In the genomic region with DNA sequence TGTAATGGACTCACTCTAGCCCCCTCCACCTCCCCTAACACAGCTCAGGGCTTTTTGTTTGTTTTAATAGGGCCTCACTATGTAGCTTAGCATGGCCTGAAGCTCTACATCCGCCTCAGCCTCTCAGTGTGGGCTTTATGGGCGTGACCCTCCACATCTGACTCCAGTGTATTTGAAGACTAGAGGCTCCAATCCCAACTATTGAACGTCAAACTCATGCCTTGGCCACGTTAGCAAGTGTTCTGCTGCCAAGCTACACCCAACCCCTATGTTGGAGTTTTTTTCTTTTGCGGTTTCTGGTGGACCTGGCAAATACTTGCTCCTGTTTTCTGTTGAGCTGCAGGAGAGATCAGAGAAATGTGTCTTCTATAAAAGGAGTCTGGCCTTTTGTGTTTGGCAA, we compare ENCODE assay signal across 21 mouse cellular contexts. TPM values are rescaled to one million over a fixed set of nuclear protein-coding genes. Genes with fewer than 3 reads are reported as not detected.
DNase-seq lines count a peak whose midpoint lies in the region; ATAC-seq and TF ChIP-seq lines count a peak whose summit lies in the region.
"Had no signal": no experiment of that assay in that cellular context is flagged by ENCODE, and none has a peak within 500 bp of the region (broad histone marks: within the 10 kb centered on the region; RNA-seq: fewer than 3 reads in every experiment).

No protein-coding gene starts in this region.

- no peaks in the 10 kb centered on the region for H3K36me3 ChIP-seq in intestine, embryonic 14.5 days (ENCODE audit: control insufficient read depth, insufficient read depth, low read length)
- H3K36me3 ChIP-seq in intestine, embryonic 16.5 days (ENCODE audit: control insufficient read depth, insufficient read depth, low read length) = no peaks in the 10 kb centered on the region
- H3K36me3 ChIP-seq in myocyte (ENCODE audit: control insufficient read depth, insufficient read depth) = no peaks in the 10 kb centered on the region
- no peaks in the 10 kb centered on the region for H3K36me3 ChIP-seq in midbrain, postnatal 0 days (ENCODE audit: insufficient read depth, low read length)
- no peaks in the 10 kb centered on the region for H3K36me3 ChIP-seq in kidney, embryonic 15.5 days
- H3K36me3 ChIP-seq: embryonic facial prominence, embryonic 13.5 days; forebrain, embryonic 12.5 days; heart, embryonic 12.5 days; hindbrain, embryonic 10.5 days had no signal

- H3ac ChIP-seq in myocyte (ENCODE audit: control insufficient read depth, insufficient read length) = no peak overlapping the region

- no peak overlapping the region for H3K4me3 ChIP-seq in intestine, embryonic 14.5 days (ENCODE audit: low read depth, low read length)
- H3K4me3 ChIP-seq in intestine, embryonic 16.5 days (ENCODE audit: low read length) = no peak overlapping the region
- H3K4me3 ChIP-seq in myocyte = no peak overlapping the region
- no peak overlapping the region for H3K4me3 ChIP-seq in midbrain, postnatal 0 days (ENCODE audit: low read depth, low read length)
- no peak overlapping the region for H3K4me3 ChIP-seq in kidney, embryonic 15.5 days (replicated peaks)
- H3K4me3 ChIP-seq: embryonic facial prominence, embryonic 13.5 days; erythroblast, embryonic 14.5 days; forebrain, embryonic 12.5 days; heart, adult 2 months; heart, embryonic 12.5 days; hindbrain, embryonic 10.5 days had no signal

- no peak for TF ChIP-seq CTCF in midbrain, postnatal 0 days (IDR thresholded peaks at IDR 0.05)

- TF ChIP-seq POLR2A in myocyte (IDR thresholded peaks at IDR 0.05; ENCODE audit: insufficient read length, low read depth) = no peak

- H3K79me2 ChIP-seq in myocyte (ENCODE audit: control insufficient read depth, insufficient read depth) = no peaks in the 10 kb centered on the region

- WGBS in intestine, embryonic 14.5 days = 55% methylated on average over 5 of the region's 5 CpGs
- WGBS in intestine, embryonic 16.5 days = 54% methylated on average over 5 of the region's 5 CpGs
- WGBS in midbrain, postnatal 0 days = 69% methylated on average over 5 of the region's 5 CpGs
- whole genome bisulfite sequencing in kidney, embryonic 15.5 days = 70% methylated on average over 5 of the region's 5 CpGs

- H3K27me3 ChIP-seq in intestine, embryonic 14.5 days (replicated peaks; ENCODE audit: control insufficient read depth, insufficient read depth, low read length) = no peaks in the 10 kb centered on the region
- no peaks in the 10 kb centered on the region for H3K27me3 ChIP-seq in intestine, embryonic 16.5 days (replicated peaks; ENCODE audit: control insufficient read depth, insufficient read depth, low read length)
- H3K27me3 ChIP-seq in myocyte (ENCODE audit: control insufficient read depth, insufficient read depth, insufficient read length) = no peaks in the 10 kb centered on the region
- no peaks in the 10 kb centered on the region for H3K27me3 ChIP-seq in midbrain, postnatal 0 days (ENCODE audit: insufficient read depth, low read length)
- H3K27me3 ChIP-seq in kidney, embryonic 15.5 days = peaks cover 18% of the 10 kb centered on the region; the same call in 1 of the 2 replicates
- H3K27me3 ChIP-seq: embryonic facial prominence, embryonic 13.5 days had no signal

- H3K27ac ChIP-seq in intestine, embryonic 14.5 days (ENCODE audit: low read depth) = no peak overlapping the region
- H3K27ac ChIP-seq in intestine, embryonic 16.5 days (ENCODE audit: low read length) = no peak overlapping the region
- no peak overlapping the region for H3K27ac ChIP-seq in midbrain, postnatal 0 days (ENCODE audit: low read depth, low read length)
- H3K27ac ChIP-seq in kidney, embryonic 15.5 days = no peak overlapping the region
- H3K27ac ChIP-seq: embryonic facial prominence, embryonic 13.5 days; forebrain, embryonic 12.5 days; heart, adult 2 months; hindbrain, embryonic 10.5 days; hindbrain, embryonic 14.5 days had no signal

- H3K4me1 ChIP-seq in intestine, embryonic 14.5 days (replicated peaks; ENCODE audit: control insufficient read depth, insufficient read depth, low read length) = 0 out of 2 replicates have a peak, but pooled peaks cover 7% of the 10 kb centered on the region
- H3K4me1 ChIP-seq in intestine, embryonic 16.5 days (ENCODE audit: control insufficient read depth, insufficient read depth, low read length) = peaks cover 18% of the 10 kb centered on the region
- 0 out of 2 replicates have a peak, but pooled peaks cover 2% of the 10 kb centered on the region for H3K4me1 ChIP-seq in midbrain, postnatal 0 days (ENCODE audit: insufficient read depth, low read length)
- peaks cover 29% of the 10 kb centered on the region for H3K4me1 ChIP-seq in kidney, embryonic 15.5 days

- DNase-seq in CD4-positive, CD25-positive, alpha-beta regulatory T cell, adult 2 months (ENCODE audit: low read depth, low spot score) = peak; percentile 64
- DNase-seq in intestine, embryonic 14.5 days (ENCODE audit: low spot score) = peak; percentile 44
- DNase-seq in midbrain, postnatal 0 days (ENCODE audit: low spot score) = no peak
- DNase-seq: adrenal gland, postnatal 10 days; B cell, adult 2 months; cerebellum, adult 11 months; cerebellum, adult 8-10 months; cerebellum, postnatal 14 days; gastrocnemius, postnatal 10 days had no signal

- no peak overlapping the region for H3K9ac ChIP-seq in intestine, embryonic 14.5 days (ENCODE audit: low read length)
- no peak overlapping the region for H3K9ac ChIP-seq in intestine, embryonic 16.5 days (ENCODE audit: low read depth, low read length)
- no peak overlapping the region for H3K9ac ChIP-seq in midbrain, postnatal 0 days (replicated peaks; ENCODE audit: low read length, poor library complexity, severe bottlenecking)
- no peak overlapping the region for H3K9ac ChIP-seq in kidney, embryonic 15.5 days
- H3K9ac ChIP-seq: embryonic facial prominence, embryonic 13.5 days; forebrain, embryonic 12.5 days; heart, embryonic 12.5 days; hindbrain, embryonic 14.5 days had no signal

- no peak overlapping the region for H3K4me2 ChIP-seq in intestine, embryonic 14.5 days (ENCODE audit: low read length)
- H3K4me2 ChIP-seq in intestine, embryonic 16.5 days (ENCODE audit: low read depth, low read length) = no peak overlapping the region
- H3K4me2 ChIP-seq in myocyte (ENCODE audit: low read depth) = peak overlapping the region; percentile 45
- no peak overlapping the region for H3K4me2 ChIP-seq in midbrain, postnatal 0 days (ENCODE audit: low read depth, low read length, poor library complexity, severe bottlenecking)
- no peak overlapping the region for H3K4me2 ChIP-seq in kidney, embryonic 15.5 days
- H3K4me2 ChIP-seq: embryonic facial prominence, embryonic 13.5 days; forebrain, embryonic 12.5 days; heart, embryonic 12.5 days; hindbrain, embryonic 14.5 days had no signal

- no peaks in the 10 kb centered on the region for H3K9me3 ChIP-seq in intestine, embryonic 14.5 days (ENCODE audit: control insufficient read depth, low read length)
- no peaks in the 10 kb centered on the region for H3K9me3 ChIP-seq in intestine, embryonic 16.5 days (ENCODE audit: control insufficient read depth, low read length)
- no peaks in the 10 kb centered on the region for H3K9me3 ChIP-seq in midbrain, postnatal 0 days (ENCODE audit: low read length)
- H3K9me3 ChIP-seq in kidney, embryonic 15.5 days (replicated peaks) = no peaks in the 10 kb centered on the region
- H3K9me3 ChIP-seq: embryonic facial prominence, embryonic 13.5 days; forebrain, embryonic 12.5 days; heart, embryonic 12.5 days; hindbrain, embryonic 10.5 days had no signal

- ATAC-seq in CD4-positive, CD25-positive, alpha-beta regulatory T cell, adult 4 months = no peak
- no peak for ATAC-seq in intestine, embryonic 14.5 days (replicated peaks; ENCODE audit: low FRiP score, low TSS enrichment, low read depth)
- no peak for ATAC-seq in intestine, embryonic 16.5 days
- no peak for ATAC-seq in midbrain, postnatal 0 days (ENCODE audit: low FRiP score)
- no peak for ATAC-seq in kidney, embryonic 15.5 days (replicated peaks; ENCODE audit: low FRiP score)
- ATAC-seq: forebrain, embryonic 16.5 days had no signal

TF ChIP-seq in myocyte, 11 proteins besides CTCF, POLR2A, EP300 and RAD21 (continues in another document):
- TF ChIP-seq MYOD1 (IDR thresholded peaks at IDR 0.05; ENCODE audit: control insufficient read depth in 1 of 3, insufficient read length in 2 of 3, low read depth in 2 of 3) = no peak
- no peak for TF ChIP-seq SRF (IDR thresholded peaks at IDR 0.05; ENCODE audit: control insufficient read depth, insufficient read length, low read depth)
- no peak for TF ChIP-seq MAX (IDR thresholded peaks at IDR 0.05; ENCODE audit: low read depth)
- TF ChIP-seq CEBPB (IDR thresholded peaks at IDR 0.05; ENCODE audit: insufficient read depth, poor library complexity, severe bottlenecking) = no peak
- no peak for TF ChIP-seq POLR2AphosphoS2 (IDR thresholded peaks at IDR 0.05; ENCODE audit: insufficient read length, low read depth)
- TF ChIP-seq TCF12 (IDR thresholded peaks at IDR 0.05; ENCODE audit: insufficient read depth, poor library complexity, severe bottlenecking) = no peak
- no peak for TF ChIP-seq TCF3 (IDR thresholded peaks at IDR 0.05; ENCODE audit: insufficient read length, low read depth)
- no peak for TF ChIP-seq USF1 (IDR thresholded peaks at IDR 0.05; ENCODE audit: low read depth)
- TF ChIP-seq E2F4 (IDR thresholded peaks at IDR 0.05; ENCODE audit: insufficient read depth) = no peak
- no peak for TF ChIP-seq REST (IDR thresholded peaks at IDR 0.05; ENCODE audit: insufficient read depth, insufficient read length)

RNA-seq across cellular contexts. Expression of a gene that starts 8.5 kb away (rescaled TPM):
- polyA plus RNA-seq in CD4-positive, CD25-positive, alpha-beta regulatory T cell, adult 4 months (2017; shearing (Covaris generic)) = 1 to 10 TPM; 5.7 to 7.7 TPM
- 5.4 and 6.4 TPM in 2 replicates for polyA plus RNA-seq in intestine, embryonic 14.5 days (2014; fragmentation: Nextera tagmentation; extraction: Ambion mirVana)
- polyA plus RNA-seq in intestine, embryonic 16.5 days (2015; fragmentation: Nextera tagmentation; extraction: Ambion mirVana) = 3.2 and 4.5 TPM in 2 replicates
- polyA plus RNA-seq in myocyte (2012; fragmentation: generic; extraction: Trizol) = 13.3 TPM
- 31.2 and 31.8 TPM in 2 replicates for total RNA-seq in midbrain, postnatal 0 days (2014; rRNA removed)
- 31.0 and 37.3 TPM in 2 replicates for polyA plus RNA-seq in midbrain, postnatal 0 days (2015; fragmentation: Nextera tagmentation; extraction: Ambion mirVana)
- 9.6 and 9.9 TPM in 2 replicates for polyA plus RNA-seq in kidney, embryonic 15.5 days (2015; fragmentation: Nextera tagmentation; extraction: Ambion mirVana)

RNA-seq across cellular contexts. Expression of a gene that starts 23.9 kb away (rescaled TPM):
- 100 to 1,000 TPM in 1 of 2 experiments, 10 to 100 TPM in 1; 63.9 to 105 TPM for polyA plus RNA-seq in CD4-positive, CD25-positive, alpha-beta regulatory T cell, adult 4 months (2017; shearing (Covaris generic))
- 1.2 and 1.4 TPM in 2 replicates for polyA plus RNA-seq in intestine, embryonic 14.5 days (2014; fragmentation: Nextera tagmentation; extraction: Ambion mirVana)
- 7.6 and 8.8 TPM in 2 replicates for polyA plus RNA-seq in intestine, embryonic 16.5 days (2015; fragmentation: Nextera tagmentation; extraction: Ambion mirVana)
- 26.0 TPM for polyA plus RNA-seq in myocyte (2012; fragmentation: generic; extraction: Trizol)
- 0.16 and 0.71 TPM in 2 replicates for total RNA-seq in midbrain, postnatal 0 days (2014; rRNA removed)
- polyA plus RNA-seq in midbrain, postnatal 0 days (2015; fragmentation: Nextera tagmentation; extraction: Ambion mirVana) = 0.20 and 0.22 TPM in 2 replicates
- polyA plus RNA-seq in kidney, embryonic 15.5 days (2015; fragmentation: Nextera tagmentation; extraction: Ambion mirVana) = 1.0 and 2.4 TPM in 2 replicates
